Mouse (Mus musculus) CH12.LX (cell line): ENCODE measurements around the gene Sdr9c7.

Experiments
- CTCF ChIP-seq, 2 experiments: IDR thresholded peaks in 1 of 2; conservative IDR thresholded peaks in 1 of 2; 2 replicates each; pipeline ENCODE4 v1.5.1; 2011 to 2012; ENCODE audit warnings: low read depth in 2 of 2, low read length in 2 of 2, improper control_type of control experiment in 1 of 2, inconsistent platforms in 1 of 2, mild to moderate bottlenecking in 1 of 2, moderate library complexity in 1 of 2
- EP300 ChIP-seq: IDR thresholded peaks from 2 replicates; pipeline ENCODE4 v1.6.1; 2011; ENCODE audit warnings: low read length, improper control_type of control experiment
- ETS1 ChIP-seq: conservative IDR thresholded peaks from 2 replicates; pipeline ENCODE4 v1.6.1; 2012; ENCODE audit warnings: low read depth, mild to moderate bottlenecking, inconsistent platforms, low read length, improper control_type of control experiment, moderate library complexity
- GABPA ChIP-seq: IDR thresholded peaks from 2 replicates; pipeline ENCODE4 v1.6.1; 2012; ENCODE audit warnings: low read depth, low read length, improper control_type of control experiment, inconsistent platforms; ENCODE audit not compliant: insufficient replicate concordance
- IRF4 ChIP-seq: IDR thresholded peaks from 2 replicates; pipeline ENCODE4 v1.6.1; 2014; ENCODE audit warnings: low read depth, mild to moderate bottlenecking, inconsistent platforms, low read length, improper control_type of control experiment
- MAZ ChIP-seq: IDR thresholded peaks from 2 replicates; pipeline ENCODE4 v1.6.1; 2012; ENCODE audit warnings: low read depth, mild to moderate bottlenecking, inconsistent platforms, low read length, improper control_type of control experiment, moderate library complexity
- NRF1 ChIP-seq: IDR thresholded peaks from 2 replicates; pipeline ENCODE4 v1.6.1; 2014; ENCODE audit warnings: low read depth, mild to moderate bottlenecking, inconsistent platforms, low read length, improper control_type of control experiment, moderate library complexity
- POLR2A ChIP-seq: IDR thresholded peaks from 2 replicates; pipeline ENCODE4 v1.6.1; 2011; ENCODE audit warnings: low read depth, mild to moderate bottlenecking, improper control_type of control experiment, low read length
- POLR2AphosphoS2 ChIP-seq: IDR thresholded peaks from 2 replicates; pipeline ENCODE4 v1.6.1; 2011; ENCODE audit warnings: low read depth, low read length, improper control_type of control experiment
- RAD21 ChIP-seq: IDR thresholded peaks from 2 replicates; pipeline ENCODE4 v1.6.1; 2011; ENCODE audit warnings: low read depth, mild to moderate bottlenecking, low read length, improper control_type of control experiment, moderate library complexity
- RCOR1 ChIP-seq: conservative IDR thresholded peaks from 2 replicates; pipeline ENCODE4 v1.6.1; 2012; ENCODE audit warnings: low read depth, mild to moderate bottlenecking, inconsistent platforms, low read length, improper control_type of control experiment

DNA sequence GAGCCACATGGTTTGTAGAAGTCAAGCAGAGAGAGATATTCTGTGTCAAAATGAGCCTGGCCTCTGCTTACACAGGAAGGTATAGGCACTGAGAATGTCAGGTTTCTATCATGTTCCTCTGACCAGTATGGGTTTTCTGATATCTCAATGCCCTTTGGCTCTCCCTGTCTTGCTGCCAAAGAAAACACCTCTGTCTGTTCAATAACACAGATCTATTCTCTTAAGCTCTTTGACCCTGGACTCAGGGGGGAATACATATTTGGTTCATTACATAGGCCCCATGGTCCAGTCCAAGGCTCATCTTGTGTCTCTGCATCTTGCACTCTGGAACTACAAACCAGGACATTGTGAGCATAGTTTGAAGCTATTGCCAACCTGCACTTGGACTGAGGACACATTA is 9.7 kb upstream of the Sdr9c7 start, which contains the start of gene Rdh7:
- no peak for TF ChIP-seq POLR2A
- TF ChIP-seq POLR2AphosphoS2 = no peak
- no peak for TF ChIP-seq MAZ
- TF ChIP-seq CTCF (conservative IDR thresholded peaks at IDR 0.05 in 1 of 2, IDR thresholded peaks at IDR 0.05 in 1 of 2; ENCODE audit: low read depth in 2 of 2, low read length in 2 of 2) = no peak
- TF ChIP-seq EP300 = no peak
- TF ChIP-seq RCOR1 = no peak
- TF ChIP-seq NRF1 = no peak
- TF ChIP-seq GABPA = no peak
- no peak for TF ChIP-seq ETS1
- no peak for TF ChIP-seq RAD21
- no peak for TF ChIP-seq IRF4
